In the genomic region with DNA sequence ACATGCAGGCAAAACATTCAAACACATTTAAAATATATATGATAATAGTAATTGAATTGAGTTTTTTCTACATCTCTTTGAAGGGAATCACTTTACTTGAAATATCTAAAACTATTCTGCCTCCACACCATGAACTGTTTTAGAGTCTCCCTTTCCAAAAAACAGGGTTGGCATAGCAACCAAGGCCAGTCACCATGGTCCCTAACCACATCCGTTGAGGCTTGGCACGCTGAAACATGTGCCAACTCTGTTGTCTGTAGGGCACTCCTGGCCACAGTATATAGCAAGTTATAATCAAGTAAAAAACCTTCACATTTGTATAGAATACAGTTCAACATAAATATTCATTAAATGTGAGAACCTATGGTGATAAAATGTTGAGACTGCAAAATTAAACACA, we compare ENCODE assay signal across 12 mouse cellular contexts. TPM values are rescaled to one million over a fixed set of nuclear protein-coding genes. Genes with fewer than 3 reads are reported as not detected.
DNase-seq lines count a peak whose midpoint lies in the region; ATAC-seq and TF ChIP-seq lines count a peak whose summit lies in the region.
"Had no signal": no experiment of that assay in that cellular context is flagged by ENCODE, and none has a peak within 500 bp of the region (broad histone marks: within the 10 kb centered on the region; RNA-seq: fewer than 3 reads in every experiment).

No protein-coding gene starts in this region.

- TF ChIP-seq CTCF in layer of hippocampus, adult 2 months (conservative IDR thresholded peaks at IDR 0.05): no peak

- H3K27ac ChIP-seq in layer of hippocampus, adult 2 months: peak overlapping the region; percentile 24
- H3K27ac ChIP-seq: hindbrain, embryonic 14.5 days; limb, embryonic 12.5 days; lung, embryonic 15.5 days had no signal

- H3K4me3 ChIP-seq in layer of hippocampus, adult 2 months: no peak overlapping the region
- H3K4me3 ChIP-seq: limb, embryonic 12.5 days; lung, embryonic 15.5 days had no signal

- ATAC-seq in CD4-positive, CD25-positive, alpha-beta regulatory T cell, adult 4 months: peak; percentile 87
- ATAC-seq in inflammation-experienced regulatory T-cells, adult 6 months: peak; percentile 84

- DNase-seq in layer of hippocampus, adult 2 months (ENCODE audit: low spot score in 2 of 2): no peak
- DNase-seq in layer of hippocampus, adult 18-20 months (ENCODE audit: low spot score in 2 of 2): no peak
- DNase-seq in thymus, postnatal 0 days (ENCODE audit: low spot score): peak; percentile 86
- no peak for DNase-seq in urinary bladder, adult 18-20 months (ENCODE audit: low spot score in 2 of 2)
- no peak for DNase-seq in kidney, adult 11 months
- no peak for DNase-seq in urinary bladder, postnatal 10 days (ENCODE audit: low spot score)
- DNase-seq: cerebellum, adult 9-11 months had no signal

RNA-seq across cellular contexts. Expression of gene Znrf3, which starts 12.3 kb away (rescaled TPM):
- 10 to 100 TPM; 20.2 to 24.1 TPM for total RNA-seq in layer of hippocampus, adult 2 months (2021)
- 10 to 100 TPM; 19.7 to 20.5 TPM for total RNA-seq in layer of hippocampus, adult 18-20 months (2021)
- polyA plus RNA-seq in CD4-positive, CD25-positive, alpha-beta regulatory T cell, adult 4 months (2017; shearing (Covaris generic)): 10 to 100 TPM; 21.3 to 24.1 TPM
- polyA plus RNA-seq in inflammation-experienced regulatory T-cells, adult 6 months (2017; shearing (Covaris generic)): 10 to 100 TPM in 2 of 3 experiments, 1 to 10 TPM in 1; 3.3 to 19.8 (median 17.3) TPM
- polyA plus RNA-seq in thymus, postnatal 0 days (2015; fragmentation: Nextera tagmentation; extraction: Ambion mirVana): 7.4 and 10.9 TPM in 2 replicates
